Mouse (Mus musculus) c-Kit-positive CD71-positive TER-119-positive erythroid progenitor cells, embryonic 14.5 days (primary cell): Measurements from ENCODE around the gene Tsks.

Source experiments
- DNase-seq: peaks from one replicate; pipeline ENCODE4 v3.0.0-alpha.2; 2013; ENCODE audit warnings: low spot score

Tsks gene

GRCm38 (mm10) chr7:44951960-44952359 lies 9.0 kb downstream of the Tsks start:
- DNase-seq = peak; percentile 76

- DNase-seq = peak; percentile 83
Measured at GRCm38 (mm10) chr7:44952611-44953306, 9.8 kb downstream of the Tsks start.

- no peak for DNase-seq
Measured at GRCm38 (mm10) chr7:44953561-44953960, 10.6 kb downstream of the Tsks start.

GRCm38 (mm10) chr7:44954091-44954885 lies 11.3 kb downstream of the Tsks start:
- no peak for DNase-seq

GRCm38 (mm10) chr7:44955628-44956027 lies 12.6 kb downstream of the Tsks start:
- DNase-seq = no peak

- DNase-seq = no peak
Measured at GRCm38 (mm10) chr7:44956266-44956665, 13.3 kb downstream of the Tsks start.

- DNase-seq = no peak
Measured at GRCm38 (mm10) chr7:44957183-44957835, 14.3 kb downstream of the Tsks start.

GRCm38 (mm10) chr7:44958208-44958607 lies 15.2 kb downstream of the Tsks start:
- DNase-seq = no peak

GRCm38 (mm10) chr7:44959281-44959680 lies 16.3 kb downstream of the Tsks start:
- DNase-seq = no peak

- DNase-seq = no peak
Measured at GRCm38 (mm10) chr7:44959874-44960511, 17.0 kb downstream of the Tsks start.

- no peak for DNase-seq
Measured at GRCm38 (mm10) chr7:44960512-44960910, 17.5 kb downstream of the Tsks start.

- DNase-seq = no peak
Measured at GRCm38 (mm10) chr7:44962337-44962736, 19.3 kb downstream of the Tsks start.

GRCm38 (mm10) chr7:44962831-44963230 lies 19.8 kb downstream of the Tsks start:
- no peak for DNase-seq

GRCm38 (mm10) chr7:44964990-44965389 lies 22.0 kb downstream of the Tsks start:
- DNase-seq = no peak

GRCm38 (mm10) chr7:44965975-44966374 lies 23.0 kb downstream of the Tsks start:
- DNase-seq = no peak

GRCm38 (mm10) chr7:44966638-44967037 lies 23.6 kb downstream of the Tsks start:
- DNase-seq = no peak

- peak; percentile 66 for DNase-seq
Measured at GRCm38 (mm10) chr7:44970231-44970691, 27.3 kb downstream of the Tsks start.

GRCm38 (mm10) chr7:44971142-44971541 lies 28.1 kb downstream of the Tsks start:
- DNase-seq = no peak

GRCm38 (mm10) chr7:44973415-44974130 lies 30.6 kb downstream of the Tsks start:
- DNase-seq = no peak

GRCm38 (mm10) chr7:44974383-44975116 lies 31.5 kb downstream of the Tsks start, which contains the start of gene Cpt1c:
Cpt1c (minus strand) TSS chr7:44974851.
- peak; percentile 79 for DNase-seq

- no peak for DNase-seq
Measured at GRCm38 (mm10) chr7:44975117-44975419, 32.1 kb downstream of the Tsks start.
